Mouse (Mus musculus) olfactory bulb, adult 2 months (tissue): ENCODE data around the gene Clec4a3.

Experiments used
- CTCF ChIP-seq: fragments of 200-500 bp; IDR thresholded peaks from 2 replicates; pipeline ENCODE4 v1.5.1; 2012; ENCODE audit warnings: low read depth, mild to moderate bottlenecking, low read length, moderate library complexity; ENCODE audit not compliant: insufficient read depth
- POLR2A ChIP-seq: fragments of 200-500 bp; IDR thresholded peaks from 2 replicates; pipeline ENCODE4 v1.6.1; 2012; ENCODE audit warnings: mild to moderate bottlenecking, low read depth, low read length, moderate library complexity; ENCODE audit not compliant: insufficient read depth

DNA sequence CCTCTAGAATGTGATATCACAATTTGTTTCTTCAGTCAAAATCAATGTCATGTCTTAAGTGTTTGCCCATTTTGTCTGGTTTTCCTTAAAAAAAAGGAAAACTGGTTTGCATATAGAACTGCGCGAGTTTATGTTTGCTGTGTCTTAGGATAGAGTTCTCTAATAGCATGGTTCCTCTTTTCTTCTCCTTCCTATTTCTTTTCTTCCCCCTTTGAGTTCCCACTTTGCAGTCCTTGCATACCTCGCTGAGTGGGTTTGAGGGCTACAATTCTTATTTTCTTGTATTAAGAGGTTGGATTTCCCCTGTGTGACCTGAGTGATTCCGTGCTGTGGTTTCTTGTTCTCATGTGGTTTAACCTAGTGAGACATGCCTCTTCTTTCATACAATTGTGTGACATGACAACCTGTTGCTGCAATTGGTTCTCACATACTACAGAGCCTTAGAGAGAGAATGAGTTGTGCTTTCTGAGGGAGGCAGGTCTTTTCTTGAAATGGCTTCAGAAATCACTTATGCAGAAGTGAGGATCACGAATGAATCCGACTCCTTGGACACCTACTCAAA is 37.6 kb downstream of the Clec4a3 start, which contains the start of gene Clec4a4:
- TF ChIP-seq CTCF, result no peak
- no peak for TF ChIP-seq POLR2A
